ENCODE assay signal across 8 mouse cellular contexts in genomic region chr9:109832391-109833087, GRCm38 (mm10). TPM values are rescaled to one million over a fixed set of nuclear protein-coding genes. Genes with fewer than 3 reads are reported as not detected.
A peak's percentile ranks its signal among the peaks of the same experiment; 100 is the strongest.
DNase-seq lines count a peak whose midpoint lies in the region; ATAC-seq and TF ChIP-seq lines count a peak whose summit lies in the region.

Gene Nme6, plus strand, starts transcription at chr9:109832749.

- DNase-seq in MEL-GATA-1-ER (ENCODE audit: extremely low read depth, low read depth) = peak; percentile 76
- peak; percentile 83 for DNase-seq in cerebellum, adult 8-10 months
- peak; percentile 92 for DNase-seq in hindbrain, embryonic 10.5 days (ENCODE audit: low spot score)
- peak; percentile 79 for DNase-seq in layer of hippocampus, adult 9-11 months
- peak; percentile 90 for DNase-seq in lung, postnatal 0 days (ENCODE audit: low spot score)
- DNase-seq in ovary, postnatal 14 days (ENCODE audit: low spot score) = peak; percentile 89
- peak; percentile 86 for DNase-seq in thymus, postnatal 14 days

- TF ChIP-seq EP300 in lung, postnatal 0 days (IDR thresholded peaks at IDR 0.05) = peak; percentile 69; the same call in 1 of the 2 replicates

- peak within 1 kb of the TSS; percentile 42 for H3K9ac ChIP-seq in lung, postnatal 0 days (replicated peaks; ENCODE audit: low read depth)

- under 1% methylated on average over 32 of the region's 32 CpGs for WGBS in hindbrain, embryonic 10.5 days
- under 1% methylated on average over 32 of the region's 32 CpGs for WGBS in lung, postnatal 0 days

- no peaks in the 10 kb centered on the region for H3K9me3 ChIP-seq in hindbrain, embryonic 10.5 days
- H3K9me3 ChIP-seq in lung, postnatal 0 days (ENCODE audit: low read length) = no peaks in the 10 kb centered on the region

- H3K27me3 ChIP-seq in hindbrain, embryonic 10.5 days (ENCODE audit: insufficient read depth, poor library complexity, severe bottlenecking) = no peaks in the 10 kb centered on the region
- no peaks in the 10 kb centered on the region for H3K27me3 ChIP-seq in lung, postnatal 0 days (replicated peaks; ENCODE audit: insufficient read depth, low read length)

- TF ChIP-seq CTCF in lung, postnatal 0 days (IDR thresholded peaks at IDR 0.05) = peak; percentile 80

- peaks cover 14% of the 10 kb centered on the region for H3K4me1 ChIP-seq in hindbrain, embryonic 10.5 days (replicated peaks)
- peaks cover 5% of the 10 kb centered on the region; the same call in 1 of the 2 replicates for H3K4me1 ChIP-seq in lung, postnatal 0 days (ENCODE audit: insufficient read depth, low read depth, low read length)

- peak within 1 kb of the TSS; percentile 70 for H3K4me3 ChIP-seq in hindbrain, embryonic 10.5 days
- H3K4me3 ChIP-seq in lung, postnatal 0 days (ENCODE audit: low read depth, low read length) = peak within 1 kb of the TSS; percentile 64

- ATAC-seq in frontal cortex, adult (ENCODE audit: low TSS enrichment) = peak; percentile 98
- ATAC-seq in lung, postnatal 0 days = peak; percentile 98

- H3K27ac ChIP-seq in hindbrain, embryonic 10.5 days = peak within 1 kb of the TSS; percentile 91
- H3K27ac ChIP-seq in lung, postnatal 0 days (ENCODE audit: low read length) = peak within 1 kb of the TSS; percentile 61

- H3K4me2 ChIP-seq in lung, postnatal 0 days (replicated peaks; ENCODE audit: low read depth, low read length) = peak within 1 kb of the TSS; percentile 82

- H3K36me3 ChIP-seq in hindbrain, embryonic 10.5 days = peaks cover 37% of the 10 kb centered on the region
- no peaks in the 10 kb centered on the region for H3K36me3 ChIP-seq in lung, postnatal 0 days (ENCODE audit: insufficient read depth, low read length)

RNA-seq across cellular contexts. Expression of gene Nme6, which starts in this region (rescaled TPM):
- 106 and 108 TPM in 2 replicates for polyA plus RNA-seq in hindbrain, embryonic 10.5 days (2016; fragmentation: Nextera tagmentation; extraction: Ambion mirVana)
- polyA plus RNA-seq in lung, postnatal 0 days (2015; fragmentation: Nextera tagmentation; extraction: Ambion mirVana) = 22.3 and 24.4 TPM in 2 replicates

Comparison
In these comparisons a context has a peak if more than half of its experiments do, and no peak if none do; other contexts are left out.
1. Peak in every context shown above with its lines: DNase-seq, ATAC-seq, H3K4me3 ChIP-seq and H3K27ac ChIP-seq.